In the genomic region with DNA sequence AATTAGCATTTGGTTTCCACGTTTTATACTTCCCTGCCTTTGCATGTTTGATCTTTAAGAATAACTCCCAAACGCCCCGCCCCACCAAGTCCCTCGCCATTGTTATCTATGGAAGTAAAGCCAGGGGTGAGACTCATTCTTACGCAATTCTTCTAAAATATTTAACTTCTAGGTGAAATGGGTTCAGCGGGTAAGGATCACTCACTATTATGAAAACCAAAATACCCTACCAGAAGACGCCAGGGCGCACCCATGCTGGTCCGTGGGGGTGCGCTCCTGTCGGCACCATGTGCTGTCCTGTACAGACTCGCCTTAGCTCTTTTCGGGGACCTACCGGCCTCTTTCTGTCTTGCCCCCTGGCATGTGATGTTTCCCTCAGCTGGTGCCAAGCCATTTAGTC, we compare ENCODE assay signal across 26 mouse cellular contexts.
DNase-seq lines count a peak whose midpoint lies in the region; ATAC-seq and TF ChIP-seq lines count a peak whose summit lies in the region.
"Had no signal": no experiment of that assay in that cellular context is flagged by ENCODE, and none has a peak within 500 bp of the region (broad histone marks: within the 10 kb centered on the region; RNA-seq: fewer than 3 reads in every experiment).

No protein-coding gene starts in this region.

- 81% methylated on average over 14 of the region's 14 CpGs for WGBS in heart, embryonic 15.5 days
- 14% methylated on average over 14 of the region's 14 CpGs for WGBS in liver, adult 2 months

- TF ChIP-seq POLR2A in liver, adult 2 months (IDR thresholded peaks at IDR 0.05; ENCODE audit: extremely low read depth, insufficient read depth, low read length): no peak
- TF ChIP-seq POLR2A in testis, adult 2 months (IDR thresholded peaks at IDR 0.05; ENCODE audit: control insufficient read depth, low read depth, low read length): no peak

- H3K9ac ChIP-seq in heart, embryonic 15.5 days: no peak overlapping the region
- H3K9ac ChIP-seq in liver, adult 2 months (ENCODE audit: low read depth, low read length): peak overlapping the region; percentile 58
- H3K9ac ChIP-seq: embryonic facial prominence, embryonic 12.5 days; forebrain, postnatal 0 days; hindbrain, embryonic 15.5 days; intestine, embryonic 15.5 days; liver, embryonic 13.5 days; lung, embryonic 15.5 days; midbrain, embryonic 12.5 days; neural tube, embryonic 15.5 days had no signal

- H3K27ac ChIP-seq in heart, embryonic 15.5 days: 0 out of 2 replicates have a peak overlapping the region, but pooled peaks have one; percentile 24
- H3K27ac ChIP-seq in liver, adult 2 months (replicated peaks; ENCODE audit: insufficient read depth, low read depth, low read length): peak overlapping the region; percentile 76
- peak overlapping the region; percentile 55 for H3K27ac ChIP-seq in testis, adult 2 months (ENCODE audit: control insufficient read depth, insufficient read depth, low read depth, low read length)
- H3K27ac ChIP-seq: embryonic facial prominence, embryonic 12.5 days; hindbrain, embryonic 15.5 days; intestine, embryonic 15.5 days; liver, embryonic 13.5 days; lung, embryonic 15.5 days; midbrain, embryonic 12.5 days; neural tube, embryonic 15.5 days had no signal

- H3K9me3 ChIP-seq in heart, embryonic 15.5 days (replicated peaks): no peaks in the 10 kb centered on the region
- H3K9me3 ChIP-seq: embryonic facial prominence, embryonic 12.5 days; hindbrain, embryonic 15.5 days; intestine, embryonic 15.5 days; liver, embryonic 13.5 days; lung, embryonic 15.5 days; midbrain, embryonic 12.5 days; neural tube, embryonic 15.5 days had no signal

- H3K4me1 ChIP-seq in heart, embryonic 15.5 days (replicated peaks): peaks cover 35% of the 10 kb centered on the region
- H3K4me1 ChIP-seq in liver, adult 2 months (ENCODE audit: control insufficient read depth, insufficient read depth, low read length): peaks cover 34% of the 10 kb centered on the region
- H3K4me1 ChIP-seq in testis, adult 2 months (ENCODE audit: control insufficient read depth, insufficient read depth, low read length): no peaks in the 10 kb centered on the region
- H3K4me1 ChIP-seq: hindbrain, embryonic 15.5 days; intestine, embryonic 15.5 days; midbrain, embryonic 12.5 days; neural tube, embryonic 15.5 days had no signal

- ATAC-seq in heart, embryonic 15.5 days (replicated peaks; ENCODE audit: insufficient number of reproducible peaks, insufficient read depth, low FRiP score, low read depth): no peak
- ATAC-seq: forebrain, postnatal 0 days; intestine, embryonic 15.5 days had no signal

- H3K27me3 ChIP-seq in heart, embryonic 15.5 days: no peaks in the 10 kb centered on the region
- H3K27me3 ChIP-seq in liver, adult 2 months (ENCODE audit: control insufficient read depth, insufficient read depth, low read length): no peaks in the 10 kb centered on the region
- H3K27me3 ChIP-seq in testis, adult 2 months (ENCODE audit: control insufficient read depth, insufficient read depth, low read length): no peaks in the 10 kb centered on the region
- H3K27me3 ChIP-seq: CH12.LX; embryonic facial prominence, embryonic 12.5 days; hindbrain, embryonic 15.5 days; intestine, embryonic 15.5 days; liver, embryonic 13.5 days; lung, embryonic 15.5 days; midbrain, embryonic 12.5 days; neural tube, embryonic 15.5 days had no signal

- intact Hi-C loops in heart, postnatal 14 days (cut with DNase I): no loop called here

- no peak overlapping the region for H3K4me3 ChIP-seq in heart, embryonic 15.5 days
- H3K4me3 ChIP-seq in liver, adult 2 months (ENCODE audit: insufficient read depth, low read depth, low read length): peak overlapping the region; percentile 2; the same call in 1 of the 2 replicates
- H3K4me3 ChIP-seq in testis, adult 2 months (ENCODE audit: control insufficient read depth, low read depth, low read length): no peak overlapping the region
- H3K4me3 ChIP-seq: embryonic facial prominence, embryonic 12.5 days; hindbrain, embryonic 15.5 days; intestine, embryonic 15.5 days; liver, embryonic 13.5 days; lung, embryonic 15.5 days; midbrain, embryonic 12.5 days; neural tube, embryonic 15.5 days had no signal

- peaks cover 3% of the 10 kb centered on the region; the same call in 1 of the 2 replicates for H3K36me3 ChIP-seq in heart, embryonic 15.5 days
- 0 out of 2 replicates have a peak, but pooled peaks cover 1% of the 10 kb centered on the region for H3K36me3 ChIP-seq in liver, adult 2 months (ENCODE audit: control insufficient read depth, insufficient read depth, low read length)
- H3K36me3 ChIP-seq in testis, adult 2 months (ENCODE audit: control insufficient read depth, insufficient read depth, low read length): no peaks in the 10 kb centered on the region
- H3K36me3 ChIP-seq: embryonic facial prominence, embryonic 12.5 days; G1E; hindbrain, embryonic 15.5 days; intestine, embryonic 15.5 days; liver, embryonic 13.5 days; lung, embryonic 15.5 days; midbrain, embryonic 12.5 days; neural tube, embryonic 15.5 days had no signal

- peaks cover 34% of the 10 kb centered on the region; the same call in 1 of the 2 replicates for H3K79me2 ChIP-seq in liver, adult 2 months (ENCODE audit: control insufficient read depth, insufficient read depth, low read length)

- H3K4me2 ChIP-seq in heart, embryonic 15.5 days: peak overlapping the region; percentile 23
- H3K4me2 ChIP-seq: embryonic facial prominence, embryonic 12.5 days; hindbrain, embryonic 15.5 days; intestine, embryonic 15.5 days; liver, embryonic 13.5 days; lung, embryonic 15.5 days; midbrain, embryonic 12.5 days; neural tube, embryonic 15.5 days had no signal

- DNase-seq in heart, postnatal 14 days: no peak
- DNase-seq in liver, adult 2 months (ENCODE audit: extremely low read depth, low read depth, low spot score): peak; percentile 92
- no peak for DNase-seq in liver
- DNase-seq in testis, postnatal 10 days (ENCODE audit: low spot score): no peak
- no peak for DNase-seq in thymus, postnatal 14 days
- DNase-seq: adrenal gland, adult 2 months; B cell, adult 2 months; cerebellum, adult 11-12 months; cerebellum, postnatal 10 days; forebrain, postnatal 0 days; kidney, adult 9 months; kidney, postnatal 14 days; layer of hippocampus, postnatal 36 days; liver, embryonic 13.5 days; right cerebral cortex, adult 18-20 months; right cerebral cortex, postnatal 4 days had no signal

- no peak for TF ChIP-seq CTCF in liver, adult 2 months (IDR thresholded peaks at IDR 0.05; ENCODE audit: low read depth, low read length)
- no peak for TF ChIP-seq CTCF in testis, adult 2 months (IDR thresholded peaks at IDR 0.05; ENCODE audit: control insufficient read depth, insufficient read depth, insufficient replicate concordance, low read depth, low read length)

Comparison
In these comparisons a context has a peak if more than half of its experiments do, and no peak if none do; other contexts are left out.
1. H3K27ac ChIP-seq: peak in every context shown above with its lines; median percentile 76 in liver, adult 2 months; 55 in testis, adult 2 months; 24 in heart, embryonic 15.5 days.